Mouse (Mus musculus) cerebellum, adult 9-11 months (tissue): ENCODE data around the gene Cars2.
A peak's percentile ranks its signal among the peaks of the same experiment; 100 is the strongest.
"Not testable (repeated sequence)": the region's sequence is repeated elsewhere in the genome, so short reads cannot be mapped to it uniquely, and the experiment has no call there.

Source experiments
- DNase-seq: peaks from one replicate; pipeline ENCODE4 v3.0.0; 2022

Gene Cars2

DNA sequence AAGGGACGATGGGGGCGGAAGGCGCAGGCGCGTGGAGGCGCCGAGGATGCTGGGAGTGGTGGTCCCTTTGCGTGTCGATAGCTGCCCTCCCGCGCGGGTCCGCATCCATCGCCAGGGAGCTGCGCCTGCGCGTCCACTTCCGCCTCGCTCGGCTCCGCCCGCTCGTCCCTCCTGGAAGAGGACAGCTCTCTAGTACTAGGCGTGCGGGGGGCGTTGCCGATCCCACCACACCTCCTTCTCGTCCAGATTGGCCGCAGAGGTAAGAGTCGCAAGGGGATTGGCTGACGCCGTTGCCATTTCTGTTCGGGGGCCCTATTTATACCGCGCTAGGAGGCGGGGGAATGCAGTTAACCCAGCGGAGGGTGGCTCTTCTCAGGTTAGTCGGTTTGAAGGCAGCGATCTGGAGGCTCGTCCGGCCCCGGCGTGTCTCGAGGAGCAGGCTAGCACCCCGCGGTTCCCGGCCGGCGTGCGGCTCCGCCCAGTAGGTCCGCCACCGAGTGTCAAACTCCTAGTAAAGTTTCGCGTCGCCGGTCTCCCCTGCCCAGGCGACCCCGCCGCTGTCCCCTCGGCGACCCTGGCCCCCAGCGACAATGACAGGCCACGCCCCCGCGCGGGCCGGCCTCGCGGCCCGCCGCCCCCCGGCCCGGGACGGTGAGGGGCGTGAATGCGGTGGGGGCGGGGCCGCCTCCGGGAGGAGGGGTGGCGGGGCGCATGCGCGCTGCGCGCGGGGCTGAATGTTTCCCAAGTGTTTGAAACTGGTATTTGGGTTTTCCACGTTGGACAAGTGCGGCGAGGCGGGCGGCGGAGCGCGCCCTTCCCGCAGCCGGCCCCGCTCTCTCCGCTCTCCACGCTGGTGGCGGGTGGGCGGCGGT, 5.4 kb upstream of the Cars2 start:
- peak; percentile 100 for DNase-seq

DNA sequence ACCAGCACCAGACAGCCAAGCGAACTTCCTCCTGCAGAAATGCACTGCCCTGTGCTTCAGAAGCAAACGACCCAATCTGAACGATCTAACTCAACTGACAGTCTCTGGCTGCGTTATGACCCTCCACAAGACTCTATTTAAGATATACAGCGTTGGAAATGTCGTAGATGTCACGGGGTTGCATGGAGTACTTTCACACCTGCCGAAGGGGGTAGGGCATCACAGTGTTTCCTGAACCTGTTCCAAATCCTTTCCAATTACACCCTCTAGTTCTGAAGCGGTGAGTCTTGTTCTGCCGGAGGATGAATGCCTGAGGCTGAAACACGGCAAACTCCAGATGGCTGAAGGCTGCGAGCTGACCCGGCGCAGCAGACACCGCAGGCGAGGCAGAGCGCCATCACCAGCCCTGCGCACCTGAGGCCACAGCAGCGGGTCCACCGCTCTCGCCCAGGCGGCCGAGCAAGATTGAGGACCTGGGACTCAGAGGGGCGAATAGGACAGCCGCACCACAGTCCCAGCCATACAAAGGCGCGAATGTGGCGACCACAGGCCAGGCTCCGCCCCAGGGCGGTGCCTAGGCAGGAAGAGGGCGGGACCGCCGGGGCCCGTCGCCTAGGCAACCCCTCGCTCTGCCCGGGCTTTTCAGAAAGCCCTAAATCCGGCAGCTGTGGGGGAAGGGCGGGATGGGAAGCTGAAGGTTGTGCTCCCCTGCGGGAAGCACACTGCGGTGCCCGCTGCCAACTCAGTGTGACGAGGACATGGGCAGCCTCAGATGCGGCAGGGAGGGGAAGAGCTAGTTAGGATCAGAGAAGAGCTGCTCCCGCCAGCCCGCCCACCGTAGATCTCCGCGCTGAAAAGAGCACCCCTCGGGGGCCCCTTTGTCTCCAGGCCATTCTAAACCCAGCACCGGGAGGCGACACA, 4.5 kb upstream of the Cars2 start, which contains the start of gene Ing1:
Gene Ing1 (plus strand): TSS at position 773 of the 921 bp plus-strand sequence.
- peak; percentile 97 for DNase-seq

DNA sequence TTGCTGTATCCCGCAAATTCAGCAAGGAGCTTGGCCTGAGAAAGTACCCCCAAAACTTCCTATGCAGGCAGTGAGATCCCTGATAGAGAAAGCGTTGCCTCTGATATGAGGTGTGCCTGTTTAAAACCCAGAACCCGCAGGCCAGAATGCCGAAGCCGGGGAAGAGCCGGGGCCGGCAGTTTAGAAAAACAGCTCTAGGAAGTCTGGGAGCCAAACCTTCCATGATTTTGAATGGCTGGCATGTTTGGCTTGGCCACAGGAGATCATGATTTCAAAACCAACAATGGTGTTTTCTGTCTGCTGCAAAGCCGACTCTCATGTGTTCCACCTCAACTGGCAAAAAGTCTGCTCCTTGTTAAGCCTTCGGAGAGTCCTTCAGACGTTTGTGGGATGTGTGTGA, 1.8 kb upstream of the Cars2 start:
- no peak for DNase-seq

DNA sequence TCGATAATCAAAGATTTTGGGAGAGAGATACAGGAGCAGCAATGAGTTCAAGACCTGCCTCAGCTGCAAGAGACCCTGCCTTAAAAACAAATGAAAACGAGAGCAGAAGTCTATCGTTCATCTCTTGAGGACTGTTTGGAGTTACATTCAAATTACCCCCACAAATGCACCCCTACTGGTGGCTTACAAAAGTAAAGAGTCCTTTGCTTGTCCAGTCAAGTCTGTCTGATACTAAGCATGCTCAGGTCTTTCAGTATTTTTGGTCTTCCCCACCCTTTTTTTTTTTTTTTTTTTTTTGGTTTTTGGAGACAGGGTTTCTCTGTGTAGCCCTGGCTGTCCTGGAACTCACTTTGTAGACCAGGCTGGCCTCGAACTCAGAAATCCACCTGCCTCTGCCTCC, 914 bp upstream of the Cars2 start:
- not testable (repeated sequence) for DNase-seq

DNA sequence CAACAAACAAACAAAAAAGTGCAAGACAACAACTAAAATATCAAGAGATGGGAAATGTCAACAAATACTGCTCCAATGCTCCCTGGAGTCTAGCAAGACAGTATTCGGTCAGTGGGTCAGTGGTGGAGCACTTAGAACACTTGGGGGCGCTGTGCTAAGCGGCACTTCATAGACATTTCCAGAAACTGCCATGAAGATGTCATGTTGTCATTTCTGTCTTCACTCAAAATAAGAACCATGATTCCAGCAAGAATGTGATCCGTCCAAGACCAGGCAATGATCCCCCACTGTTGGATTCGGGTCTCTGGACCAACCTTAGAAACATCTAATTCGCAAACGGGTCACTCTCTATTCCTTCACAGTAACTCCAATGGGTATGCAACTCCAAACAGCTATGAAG, 877 bp downstream of the Cars2 start:
- peak; percentile 53 for DNase-seq

DNA sequence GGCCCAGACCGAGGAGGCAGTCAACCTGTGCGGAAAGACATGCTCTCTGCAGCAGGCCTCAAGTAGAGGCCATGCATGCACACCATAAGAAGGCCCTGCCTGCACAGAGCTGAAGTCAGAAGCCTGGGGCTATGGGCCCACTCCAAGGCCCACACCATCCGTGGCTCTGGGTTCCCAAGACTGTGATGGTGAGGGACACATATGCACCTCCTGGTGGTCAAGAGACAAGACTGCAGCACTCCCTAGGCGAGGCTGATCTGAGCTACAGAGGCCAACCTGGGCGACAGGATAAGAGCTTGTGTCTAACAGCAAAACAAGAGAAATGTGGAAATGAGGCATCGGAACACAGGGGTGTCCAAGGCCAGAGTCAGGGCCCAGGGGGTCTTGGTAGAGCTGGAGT, 3.5 kb downstream of the Cars2 start:
- DNase-seq, result no peak

DNA sequence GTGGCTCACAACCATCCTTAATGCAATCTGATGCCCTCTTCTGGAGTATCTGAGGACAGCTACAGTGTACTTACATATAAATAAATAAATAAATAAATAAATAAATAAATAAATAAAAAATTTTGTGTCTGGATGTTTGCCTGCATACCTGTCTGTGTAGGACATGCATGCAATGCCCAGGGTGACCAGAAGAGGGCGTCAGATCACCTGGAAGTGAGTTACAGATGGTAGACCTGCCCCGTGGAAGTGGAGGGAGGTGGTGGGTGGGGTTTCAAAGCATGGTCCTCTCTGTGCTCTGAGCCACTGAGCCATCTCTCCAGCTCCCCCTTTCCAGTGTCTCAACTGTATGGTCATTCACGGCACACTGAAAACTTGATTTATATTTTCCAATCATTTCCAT, 6.2 kb downstream of the Cars2 start:
- peak; percentile 50 for DNase-seq

DNA sequence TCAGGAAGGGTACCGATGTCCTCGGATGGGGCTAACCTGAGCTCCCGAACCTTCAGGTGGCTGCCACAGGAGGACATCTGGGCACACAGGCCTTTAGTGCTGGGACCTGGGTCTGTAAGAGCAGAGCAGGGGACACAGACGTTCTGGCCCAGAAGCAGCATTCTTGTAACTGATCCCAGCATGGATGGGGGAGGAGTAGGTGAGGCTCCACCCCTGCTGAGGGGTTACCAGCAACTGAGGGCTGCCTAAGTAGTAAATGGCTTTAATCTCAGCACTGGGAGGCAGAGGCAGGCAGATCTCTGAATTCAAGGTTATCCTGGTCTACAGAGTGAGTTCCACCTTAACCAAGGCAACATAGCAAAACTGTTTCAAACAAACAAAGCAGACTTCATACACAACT, 7.7 kb downstream of the Cars2 start:
- no peak for DNase-seq

DNA sequence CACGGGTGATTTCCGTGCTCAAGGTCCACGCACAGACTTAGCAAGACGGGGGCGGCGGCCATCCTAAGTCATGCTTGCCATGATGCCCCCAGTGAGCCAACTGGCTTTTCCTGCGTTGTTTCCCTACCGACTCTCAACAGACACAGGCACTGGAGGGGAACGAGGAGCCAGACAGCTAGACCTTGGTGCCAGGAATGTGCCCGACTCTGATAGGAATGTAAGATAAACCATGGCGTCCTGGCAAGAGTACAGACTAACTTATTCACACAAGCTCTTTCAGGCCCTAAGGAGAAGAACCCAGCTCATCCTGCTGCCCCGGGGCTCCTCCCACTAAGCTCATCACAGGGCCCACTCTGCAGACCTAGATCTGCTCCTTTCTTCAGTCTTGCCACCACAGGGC, 8.6 kb downstream of the Cars2 start:
- DNase-seq, result no peak

DNA sequence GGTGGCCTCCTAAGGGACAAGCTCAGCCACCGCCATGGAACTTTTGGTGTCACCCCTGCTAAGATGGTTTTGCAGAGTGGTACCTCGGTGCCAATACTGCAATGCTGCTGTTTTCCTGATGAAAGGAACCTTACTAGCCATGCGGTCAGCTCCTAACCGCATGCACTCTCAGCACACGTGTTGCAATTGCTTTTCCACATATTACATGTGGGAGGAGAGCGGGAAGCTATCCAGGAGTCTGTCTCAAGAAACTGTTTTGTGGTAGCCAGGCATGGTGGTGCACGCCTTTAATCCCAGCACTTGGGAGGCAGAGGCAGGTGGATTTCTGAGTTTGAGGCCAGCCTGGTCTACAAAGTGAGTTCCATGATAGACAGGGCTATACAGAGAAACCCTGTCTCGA, 10.4 kb downstream of the Cars2 start:
- no peak for DNase-seq

DNA sequence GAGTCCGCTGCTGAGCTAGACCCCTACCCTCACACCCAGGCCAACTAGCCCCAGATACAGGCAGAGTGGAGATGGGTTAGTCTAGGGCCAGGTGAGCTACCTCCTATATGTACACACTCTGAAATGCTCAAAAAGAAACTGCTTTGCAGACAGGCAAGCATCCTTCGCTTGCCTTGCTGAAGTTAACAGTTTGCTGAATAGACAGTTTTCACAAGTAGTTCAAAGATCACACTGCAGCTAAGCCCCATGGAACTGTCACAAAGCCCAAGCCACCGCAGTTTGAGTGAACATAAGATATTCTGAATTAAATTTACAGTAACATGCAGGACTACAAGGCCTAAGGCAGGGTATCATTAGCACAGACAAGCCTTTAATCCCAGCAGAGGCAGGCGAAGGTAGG, 11.5 kb downstream of the Cars2 start:
- no peak for DNase-seq

DNA sequence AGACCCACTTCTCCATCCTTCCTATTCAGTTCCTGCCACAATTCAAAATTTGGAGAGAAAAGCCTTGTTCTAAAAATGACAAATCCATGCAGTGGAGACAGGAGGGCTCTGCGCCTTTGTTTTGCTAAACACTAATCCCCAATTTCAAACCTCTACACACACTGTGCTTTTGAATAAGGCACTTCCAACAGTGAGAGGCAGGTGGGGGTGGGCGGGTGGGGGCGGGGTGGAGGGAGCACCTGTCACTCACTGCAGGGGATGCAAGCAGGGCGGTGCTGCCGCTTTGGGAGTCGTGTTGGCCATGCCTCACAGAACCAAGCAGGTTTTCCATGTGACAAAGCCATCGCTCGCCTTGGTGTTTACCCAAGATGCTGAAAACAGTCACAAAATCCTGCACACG, 16.1 kb downstream of the Cars2 start:
- no peak for DNase-seq

DNA sequence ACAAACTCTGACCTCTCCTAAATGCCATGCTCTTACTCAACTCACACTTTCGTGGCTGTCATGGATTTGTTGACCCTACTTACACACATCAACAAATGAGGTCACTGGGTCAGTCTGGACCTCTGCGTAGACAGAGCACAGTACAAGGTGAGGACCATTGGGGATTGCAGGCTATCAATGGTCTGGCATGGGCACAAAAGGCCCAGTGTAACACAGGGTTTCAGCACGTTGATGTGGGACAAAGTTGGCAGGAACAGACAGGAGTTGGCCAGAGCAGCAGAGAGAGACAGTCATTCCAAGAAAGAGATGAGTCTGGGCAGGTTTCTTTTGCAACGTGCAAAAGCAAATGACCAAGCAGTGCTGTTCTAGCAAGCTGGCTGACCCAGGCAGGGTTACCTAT, 19.7 kb downstream of the Cars2 start:
- DNase-seq, result no peak

DNA sequence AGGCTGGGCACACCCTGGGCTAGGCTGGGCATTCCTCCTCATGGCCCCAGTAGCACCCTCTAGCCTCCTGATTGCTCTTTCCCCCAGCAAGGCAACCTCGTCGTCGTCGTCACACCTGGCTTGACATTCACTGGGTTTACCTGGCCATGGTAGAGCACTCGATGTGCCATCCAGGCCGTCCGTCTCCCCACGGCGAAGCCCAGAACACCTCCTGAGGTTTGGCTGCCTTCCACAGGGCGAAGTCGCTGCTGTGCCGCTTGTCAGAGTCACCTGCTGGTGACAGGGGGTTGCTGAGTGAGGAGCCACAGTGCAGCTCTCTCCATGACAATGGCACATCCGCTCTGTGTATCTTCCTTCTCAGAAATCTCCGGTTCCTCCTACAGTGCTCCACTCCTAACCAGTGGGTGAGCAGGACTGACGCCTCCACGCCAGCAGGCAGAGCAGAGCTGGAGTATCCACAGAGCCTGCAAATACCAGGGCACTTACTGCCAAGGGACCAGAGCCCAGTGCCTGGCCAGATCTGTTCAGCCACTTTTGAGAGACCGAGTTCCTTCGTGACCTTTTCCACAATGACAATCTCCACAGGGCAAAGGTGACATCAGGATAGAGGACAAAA, 20.3 kb downstream of the Cars2 start:
- no peak for DNase-seq

DNA sequence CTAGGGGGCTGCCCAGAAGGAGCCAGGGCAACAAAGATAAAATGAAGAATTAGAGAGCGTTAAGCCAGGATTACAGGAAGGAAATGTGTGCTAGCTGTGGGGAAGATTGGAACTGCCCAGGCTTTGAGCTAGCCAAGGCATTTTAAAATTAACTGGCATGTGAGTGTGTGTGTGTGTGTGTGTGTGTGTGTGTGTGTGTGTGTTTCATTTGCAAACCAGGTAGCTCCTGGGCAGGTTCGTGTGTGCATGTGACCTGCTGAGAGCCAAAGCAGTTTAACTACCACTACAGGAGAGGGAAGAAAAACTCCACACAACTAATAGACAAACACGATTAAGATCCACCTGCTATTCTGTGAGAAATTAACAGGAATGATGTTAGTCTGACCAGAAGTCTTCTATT, 27.3 kb downstream of the Cars2 start:
- DNase-seq, result no peak

DNA sequence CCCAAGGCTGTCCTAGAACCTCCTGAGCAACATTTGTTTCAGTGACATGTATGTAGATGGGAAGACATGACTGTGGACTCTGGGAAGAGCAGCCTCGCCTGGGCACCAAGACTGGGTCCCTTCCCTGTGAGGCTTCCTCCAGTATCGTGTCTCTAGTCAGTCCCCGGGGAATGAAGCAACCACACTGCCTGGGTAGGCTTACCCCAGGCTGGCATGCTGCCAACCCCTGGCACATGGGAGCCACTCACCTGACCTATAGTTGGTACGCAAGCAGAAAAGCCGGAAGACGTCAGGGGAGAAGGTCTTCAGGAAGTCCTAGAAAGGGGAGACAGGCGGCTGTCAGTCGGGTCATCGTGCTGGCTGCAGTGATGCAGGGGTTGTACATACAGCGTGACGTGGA, 31.9 kb downstream of the Cars2 start:
- no peak for DNase-seq

DNA sequence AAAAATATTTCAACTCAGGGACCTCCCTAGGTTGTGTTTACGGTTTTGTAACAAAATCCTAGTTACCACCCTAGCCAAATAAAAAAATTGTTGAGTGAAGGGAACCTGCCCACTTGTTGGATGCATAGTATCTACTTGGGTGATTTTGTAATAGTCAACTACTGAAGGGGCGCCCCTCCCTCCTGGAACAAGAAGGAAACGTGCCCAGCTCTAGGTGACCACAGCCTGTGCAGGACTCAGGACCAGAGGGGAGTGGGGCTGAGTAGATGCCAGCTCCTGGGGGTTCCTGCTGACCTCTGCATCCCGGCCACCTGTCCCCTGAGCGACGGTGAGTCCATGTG, 32.6 kb downstream of the Cars2 start:
- no peak for DNase-seq

DNA sequence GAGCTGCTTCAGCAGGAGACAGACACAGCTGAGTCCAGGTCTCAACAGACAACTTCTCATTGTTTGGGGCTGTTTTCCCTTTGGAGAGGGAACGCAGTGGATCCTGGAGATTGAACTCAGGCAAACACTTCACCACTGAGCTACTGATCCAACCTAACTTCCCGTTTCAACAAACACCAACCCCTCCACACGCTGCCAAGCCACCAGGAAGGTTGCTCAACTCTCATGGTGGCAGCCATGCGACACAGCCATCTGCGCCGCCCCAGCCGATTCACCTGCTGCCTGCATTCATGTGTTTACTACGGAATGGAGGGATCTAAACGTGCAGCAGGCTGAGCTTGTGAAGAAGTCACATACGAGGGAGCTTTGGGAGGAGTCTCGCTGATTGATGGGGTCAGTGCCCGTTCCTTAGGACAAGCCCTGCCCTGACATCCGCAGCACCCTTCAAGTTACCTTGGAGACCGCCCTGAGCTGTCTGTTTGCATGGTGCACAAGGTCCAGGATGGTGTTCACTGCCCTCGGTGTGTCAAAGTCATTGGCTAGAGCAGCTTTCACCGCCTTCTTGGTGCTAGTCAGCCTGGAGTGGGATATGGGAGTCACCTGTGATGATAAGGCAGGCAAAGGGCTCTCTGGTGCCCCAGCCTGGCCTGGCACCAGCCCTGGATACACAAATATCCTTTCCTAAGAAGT, 33.1 kb downstream of the Cars2 start:
- DNase-seq, result no peak

DNA sequence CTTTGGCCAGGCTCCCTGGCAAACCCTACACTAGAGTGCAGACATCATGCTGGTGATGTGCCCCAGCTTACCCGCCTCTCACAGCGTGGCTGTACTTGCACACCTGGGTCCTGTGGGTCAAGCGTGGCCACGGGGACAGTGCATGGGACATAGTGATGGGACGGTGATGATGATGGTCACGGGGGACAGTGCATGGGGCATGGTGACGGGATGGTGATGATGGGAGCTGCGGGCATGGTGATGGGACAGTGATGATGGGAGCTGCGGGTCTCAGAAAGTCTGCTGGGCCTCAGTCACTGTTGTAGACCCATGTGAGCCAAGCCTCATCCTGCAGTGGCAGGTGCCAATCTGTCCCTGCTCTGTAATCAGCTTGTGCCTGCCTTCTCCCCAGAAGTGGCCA, 34.3 kb downstream of the Cars2 start:
- no peak for DNase-seq

DNA sequence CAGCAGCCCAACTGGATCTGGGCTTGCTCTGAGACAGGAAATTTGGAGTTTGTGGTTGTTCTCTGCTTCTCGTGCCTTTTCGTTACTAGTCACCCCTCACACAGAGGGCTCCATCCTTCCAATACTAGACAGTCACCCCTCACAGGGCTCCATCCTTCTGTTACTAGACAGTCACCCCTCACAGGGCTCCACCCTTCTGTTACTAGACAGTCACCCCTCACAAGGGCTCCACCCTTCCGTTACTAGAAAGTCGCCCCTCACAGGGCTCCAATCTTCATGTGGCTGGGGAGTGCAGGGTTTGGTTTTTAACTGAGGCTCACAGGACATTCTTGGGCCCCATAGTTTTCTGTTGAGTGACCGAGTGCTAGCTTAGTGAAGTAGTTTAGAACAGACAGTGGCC, 37.3 kb downstream of the Cars2 start:
- DNase-seq, result no peak

DNA sequence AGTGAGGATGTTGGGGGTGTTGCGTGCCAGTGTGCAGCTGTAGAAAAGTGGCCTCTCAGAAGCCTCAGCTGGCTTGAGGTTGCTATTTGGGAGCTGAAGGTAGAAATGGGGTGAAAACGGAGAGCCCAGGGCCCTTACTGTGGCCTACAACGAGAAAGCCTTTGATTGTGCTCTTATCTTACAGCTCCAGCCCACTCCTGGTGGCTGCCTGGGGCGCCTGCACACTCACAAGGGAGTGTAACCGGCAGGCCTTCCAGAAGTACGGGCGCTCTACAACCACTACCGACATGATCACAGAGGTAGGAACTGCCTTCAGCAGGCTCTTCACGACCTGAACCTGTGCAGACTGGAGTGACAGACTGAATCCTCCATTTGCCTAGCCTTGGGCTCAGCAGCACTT, 37.9 kb downstream of the Cars2 start:
- no peak for DNase-seq

DNA sequence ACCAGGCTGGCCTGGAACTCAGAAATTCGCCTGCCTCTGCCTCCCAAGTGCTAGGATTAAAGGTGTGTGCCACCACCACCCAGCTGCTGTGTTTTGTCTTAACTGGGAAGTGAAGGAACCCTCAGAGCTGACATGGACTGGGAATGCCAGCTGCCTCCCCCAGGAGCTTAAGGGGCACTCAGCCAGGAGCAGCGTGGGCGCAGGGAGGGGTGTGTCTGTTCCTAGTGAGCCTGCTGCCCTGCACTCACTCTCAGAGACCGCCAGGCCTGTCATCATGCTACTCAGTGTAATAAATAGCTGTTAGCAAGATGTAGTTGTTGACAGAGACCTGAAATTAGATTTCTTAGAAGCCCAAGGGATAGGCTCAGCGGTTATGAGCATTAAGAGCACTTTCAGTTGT, 39.6 kb downstream of the Cars2 start:
- no peak for DNase-seq

DNA sequence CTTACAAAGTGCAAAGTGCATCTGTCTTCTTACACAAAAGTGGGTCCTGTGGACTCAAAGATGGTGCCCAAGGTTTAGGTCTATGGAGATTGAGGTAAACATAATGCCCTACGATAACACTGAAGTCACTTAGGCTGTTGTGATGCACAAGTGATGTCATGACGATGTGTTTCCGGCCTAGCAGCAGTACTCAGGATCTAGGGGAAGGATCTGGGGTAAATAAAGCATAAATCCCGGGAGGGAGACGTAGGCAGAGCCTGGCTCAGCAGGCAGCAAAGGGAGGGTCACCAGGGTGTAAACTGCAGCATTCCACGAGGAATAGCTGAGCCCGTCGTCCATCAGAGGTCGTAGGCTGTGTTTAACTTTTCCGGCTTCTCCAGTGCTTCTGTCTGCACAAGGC, 41.7 kb downstream of the Cars2 start:
- DNase-seq, result no peak
